Mouse (Mus musculus): ENCODE measurements around the gene Stx2. TPM values are rescaled to one million over a fixed set of nuclear protein-coding genes. Genes with fewer than 3 reads are reported as not detected.

Gene Stx2
- polyA plus RNA-seq (2014; fragmentation: Nextera tagmentation; extraction: Ambion mirVana) = 13.9 and 16.9 TPM in 2 replicates

DNA sequence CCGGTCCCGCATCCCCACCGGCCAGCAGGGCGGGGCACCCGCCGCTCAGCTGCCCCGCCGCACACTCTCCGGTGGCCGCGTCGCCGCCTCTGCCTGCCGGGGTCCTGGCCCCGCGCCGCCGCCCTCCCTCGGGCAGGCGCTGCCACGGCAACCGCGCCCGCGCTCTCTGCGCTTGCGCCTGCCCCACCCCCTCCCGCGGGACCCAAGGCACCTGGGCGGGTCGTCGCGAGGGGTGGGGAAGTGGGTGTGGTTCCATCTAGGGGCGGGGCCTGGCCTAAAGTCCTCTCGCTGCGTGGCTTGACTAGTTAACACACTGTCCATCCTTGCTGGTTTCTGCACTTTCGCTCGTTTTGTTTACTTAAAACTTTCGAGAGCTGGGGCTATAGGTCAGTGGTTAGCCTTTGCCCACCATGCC lies at the start of gene Stx2:
Gene Stx2 (minus strand): TSS at position 163 of the 415 bp plus-strand sequence.
- peak within 1 kb of the TSS; percentile 64 for H3K4me3 ChIP-seq (ENCODE audit: low read depth, low read length)
- H3K27me3 ChIP-seq (replicated peaks; ENCODE audit: control insufficient read depth, insufficient read depth, low read length) = no peaks in the 10 kb centered on the region
- ATAC-seq (peak; percentile 92), DNase-seq (ENCODE audit: low spot score) (peak; percentile 92)
- no peaks in the 10 kb centered on the region for H3K4me1 ChIP-seq (ENCODE audit: control insufficient read depth, insufficient read depth, low read length)
- H3K27ac ChIP-seq (ENCODE audit: low read depth, low read length) = peak within 1 kb of the TSS; percentile 44; the same call in 1 of the 2 replicates
- peak within 1 kb of the TSS; percentile 82 for H3K9ac ChIP-seq (ENCODE audit: low read length)
- H3K36me3 ChIP-seq (ENCODE audit: control insufficient read depth, insufficient read depth, low read length) = 0 out of 2 replicates have a peak, but pooled peaks cover 4% of the 10 kb centered on the region
- H3K4me2 ChIP-seq (ENCODE audit: low read length) = peak within 1 kb of the TSS; percentile 80
- H3K9me3 ChIP-seq (replicated peaks; ENCODE audit: control insufficient read depth, low read length) = no peaks in the 10 kb centered on the region
- 2% methylated on average over 39 of the region's 39 CpGs for WGBS

GRCm38 (mm10) chr5:129054675-129055284 lies 46.4 kb upstream of the Stx2 start:
- DNase-seq (ENCODE audit: low spot score) = no peak
- WGBS = 88% methylated on average over 9 of the region's 9 CpGs

GRCm38 (mm10) chr5:129052636-129053355 lies 44.4 kb upstream of the Stx2 start:
- peak overlapping the region; percentile 79 for H3K27ac ChIP-seq (ENCODE audit: low read depth, low read length)
- no peaks in the 10 kb centered on the region for H3K27me3 ChIP-seq (replicated peaks; ENCODE audit: control insufficient read depth, insufficient read depth, low read length)
- WGBS = 4% methylated on average over 20 of the region's 20 CpGs

More at GRCm38 (mm10) chr5:129054675-129055284, 46.4 kb upstream of the Stx2 start:
- Histone ChIP-seq H3K9ac (ENCODE audit: low read length) (no peak overlapping the region), H3K27ac (ENCODE audit: low read depth, low read length) (no peak overlapping the region), H3K36me3 (ENCODE audit: control insufficient read depth, insufficient read depth, low read length) (no peaks in the 10 kb centered on the region), H3K4me2 (ENCODE audit: low read length) (no peak overlapping the region), H3K27me3 (replicated peaks; ENCODE audit: control insufficient read depth, insufficient read depth, low read length) (no peaks in the 10 kb centered on the region), H3K9me3 (replicated peaks; ENCODE audit: control insufficient read depth, low read length) (no peaks in the 10 kb centered on the region), H3K4me1 (ENCODE audit: control insufficient read depth, insufficient read depth, low read length) (peaks cover 13% of the 10 kb centered on the region), H3K4me3 (ENCODE audit: low read depth, low read length) (no peak overlapping the region)
- ATAC-seq = no peak

GRCm38 (mm10) chr5:129051910-129052309 lies 43.5 kb upstream of the Stx2 start:
- Histone ChIP-seq H3K36me3 (ENCODE audit: control insufficient read depth, insufficient read depth, low read length) (no peaks in the 10 kb centered on the region), H3K4me1 (ENCODE audit: control insufficient read depth, insufficient read depth, low read length) (peaks cover 20% of the 10 kb centered on the region), H3K4me3 (ENCODE audit: low read depth, low read length) (no peak overlapping the region), H3K27ac (ENCODE audit: low read depth, low read length) (0 out of 2 replicates have a peak overlapping the region, but pooled peaks have one; percentile 14), H3K9me3 (replicated peaks; ENCODE audit: control insufficient read depth, low read length) (no peaks in the 10 kb centered on the region), H3K4me2 (ENCODE audit: low read length) (no peak overlapping the region), H3K9ac (ENCODE audit: low read length) (no peak overlapping the region), H3K27me3 (replicated peaks; ENCODE audit: control insufficient read depth, insufficient read depth, low read length) (no peaks in the 10 kb centered on the region)
- 91% methylated on average over 3 of the region's 3 CpGs for WGBS
- no peak for DNase-seq (ENCODE audit: low spot score)
- no peak for ATAC-seq

More at GRCm38 (mm10) chr5:129052636-129053355, 44.4 kb upstream of the Stx2 start:
- Histone ChIP-seq H3K4me2 (ENCODE audit: low read length) (peak overlapping the region; percentile 37), H3K4me1 (ENCODE audit: control insufficient read depth, insufficient read depth, low read length) (peaks cover 20% of the 10 kb centered on the region), H3K9ac (ENCODE audit: low read length) (peak overlapping the region; percentile 53), H3K36me3 (ENCODE audit: control insufficient read depth, insufficient read depth, low read length) (no peaks in the 10 kb centered on the region), H3K9me3 (replicated peaks; ENCODE audit: control insufficient read depth, low read length) (no peaks in the 10 kb centered on the region), H3K4me3 (ENCODE audit: low read depth, low read length) (no peak overlapping the region)
- peak; percentile 85 for DNase-seq (ENCODE audit: low spot score)
- ATAC-seq = peak; percentile 87

- ATAC-seq = peak; percentile 50; the same call in 1 of the 2 replicates
- H3K9ac ChIP-seq (ENCODE audit: low read length) = no peak overlapping the region
- no peaks in the 10 kb centered on the region for H3K9me3 ChIP-seq (replicated peaks; ENCODE audit: control insufficient read depth, low read length)
- H3K4me3 ChIP-seq (ENCODE audit: low read depth, low read length) = no peak overlapping the region
- H3K4me1 ChIP-seq (ENCODE audit: control insufficient read depth, insufficient read depth, low read length) = peaks cover 26% of the 10 kb centered on the region
- H3K27ac ChIP-seq (ENCODE audit: low read depth, low read length) = peak overlapping the region; percentile 66
- peak; percentile 93 for DNase-seq (ENCODE audit: low spot score)
- no peak overlapping the region for H3K4me2 ChIP-seq (ENCODE audit: low read length)
- no peaks in the 10 kb centered on the region for H3K27me3 ChIP-seq (replicated peaks; ENCODE audit: control insufficient read depth, insufficient read depth, low read length)
- 51% methylated on average over 9 of the region's 9 CpGs for WGBS
- H3K36me3 ChIP-seq (ENCODE audit: control insufficient read depth, insufficient read depth, low read length) = no peaks in the 10 kb centered on the region
Measured at GRCm38 (mm10) chr5:129049372-129049771, 41.0 kb upstream of the Stx2 start.

DNA sequence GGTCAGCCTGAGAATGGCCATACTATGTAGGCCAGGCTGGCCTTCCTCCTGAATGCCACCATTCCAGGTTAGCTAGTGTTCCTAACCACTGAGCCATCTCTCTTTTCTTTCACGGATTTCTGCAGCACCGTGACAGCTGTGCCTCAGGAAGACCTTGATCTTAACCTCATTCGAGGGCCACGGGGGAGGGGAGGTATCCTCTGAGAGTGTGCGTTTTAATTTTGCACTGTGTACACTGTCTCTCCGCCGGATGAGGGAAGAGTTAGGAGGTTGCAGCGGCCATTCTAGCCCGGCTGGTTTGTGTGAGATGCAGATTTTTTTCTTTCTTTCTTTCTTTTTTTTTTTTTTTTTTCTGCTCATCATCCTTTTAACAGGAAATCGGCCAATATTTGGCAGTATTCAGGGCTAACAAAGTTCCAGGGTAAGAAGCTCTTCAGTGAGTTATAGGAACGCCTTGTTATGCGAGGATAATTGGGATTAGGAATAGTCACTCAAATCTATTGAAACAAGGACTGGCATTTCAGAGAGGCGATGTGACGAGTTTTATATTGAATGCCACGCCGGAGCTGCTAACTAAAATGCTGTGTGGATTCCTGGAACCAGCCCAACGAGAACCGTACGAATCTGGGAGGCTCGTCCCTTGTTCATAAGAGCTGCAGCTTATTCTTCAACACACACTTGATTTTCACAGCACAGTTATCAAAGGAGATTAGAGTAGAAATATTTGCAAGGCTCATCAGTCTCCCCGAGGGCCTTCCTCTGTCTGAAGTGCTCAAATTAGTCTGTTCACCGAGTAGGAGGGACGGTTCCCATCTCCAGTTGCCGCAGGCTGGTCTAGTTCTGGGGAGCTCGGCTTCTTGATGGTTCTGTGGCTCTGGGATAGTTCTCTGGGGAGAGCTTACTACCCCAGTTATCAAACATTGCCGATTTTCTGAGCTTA lies 37.5 kb upstream of the Stx2 start:
- peak; percentile 30; the same call in 1 of the 2 replicates for ATAC-seq
- no peaks in the 10 kb centered on the region for H3K27me3 ChIP-seq (replicated peaks; ENCODE audit: control insufficient read depth, insufficient read depth, low read length)
- peak overlapping the region; percentile 32; the same call in 1 of the 2 replicates for H3K9ac ChIP-seq (ENCODE audit: low read length)
- H3K4me3 ChIP-seq (ENCODE audit: low read depth, low read length) = no peak overlapping the region
- peak overlapping the region; percentile 81 for H3K27ac ChIP-seq (ENCODE audit: low read depth, low read length)
- H3K4me2 ChIP-seq (ENCODE audit: low read length) = peak overlapping the region; percentile 10; the same call in 1 of the 2 replicates
- peaks cover 13% of the 10 kb centered on the region for H3K4me1 ChIP-seq (ENCODE audit: control insufficient read depth, insufficient read depth, low read length)
- peak; percentile 69 for DNase-seq (ENCODE audit: low spot score)
- no peaks in the 10 kb centered on the region for H3K36me3 ChIP-seq (ENCODE audit: control insufficient read depth, insufficient read depth, low read length)
- 14% methylated on average over 26 of the region's 26 CpGs for WGBS
- H3K9me3 ChIP-seq (replicated peaks; ENCODE audit: control insufficient read depth, low read length) = no peaks in the 10 kb centered on the region

DNA sequence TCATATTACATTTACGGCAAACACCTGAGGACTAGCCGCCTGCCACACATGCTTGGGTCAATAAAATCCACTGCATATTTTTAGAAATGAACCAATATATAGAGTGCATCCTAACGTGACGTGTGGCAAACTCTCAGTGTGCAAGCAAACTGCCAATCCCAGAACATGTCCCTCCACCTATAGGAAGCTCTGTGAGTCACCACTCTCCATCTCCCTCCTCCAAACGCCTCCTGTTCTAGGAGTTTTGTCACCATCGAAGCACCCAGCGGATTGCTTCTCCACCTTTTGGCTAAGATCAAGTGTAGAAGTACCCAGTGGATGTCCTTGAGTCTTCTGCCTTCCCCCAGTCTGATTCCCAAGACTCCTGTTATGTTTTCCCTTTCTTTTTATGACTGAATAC lies 29.4 kb upstream of the Stx2 start:
- Histone ChIP-seq H3K9me3 (replicated peaks; ENCODE audit: control insufficient read depth, low read length) (no peaks in the 10 kb centered on the region), H3K4me3 (ENCODE audit: low read depth, low read length) (no peak overlapping the region), H3K4me1 (ENCODE audit: control insufficient read depth, insufficient read depth, low read length) (no peaks in the 10 kb centered on the region), H3K9ac (ENCODE audit: low read length) (no peak overlapping the region), H3K36me3 (ENCODE audit: control insufficient read depth, insufficient read depth, low read length) (no peaks in the 10 kb centered on the region), H3K4me2 (ENCODE audit: low read length) (no peak overlapping the region), H3K27ac (ENCODE audit: low read depth, low read length) (no peak overlapping the region), H3K27me3 (replicated peaks; ENCODE audit: control insufficient read depth, insufficient read depth, low read length) (no peaks in the 10 kb centered on the region)
- DNase-seq (ENCODE audit: low spot score) (no peak), ATAC-seq (no peak)
- 89% methylated on average over 7 of the region's 7 CpGs for WGBS

- Histone ChIP-seq H3K4me1 (ENCODE audit: control insufficient read depth, insufficient read depth, low read length) (no peaks in the 10 kb centered on the region), H3K27me3 (replicated peaks; ENCODE audit: control insufficient read depth, insufficient read depth, low read length) (no peaks in the 10 kb centered on the region), H3K4me2 (ENCODE audit: low read length) (no peak overlapping the region), H3K27ac (ENCODE audit: low read depth, low read length) (no peak overlapping the region), H3K9ac (ENCODE audit: low read length) (no peak overlapping the region), H3K9me3 (replicated peaks; ENCODE audit: control insufficient read depth, low read length) (no peaks in the 10 kb centered on the region), H3K36me3 (ENCODE audit: control insufficient read depth, insufficient read depth, low read length) (no peaks in the 10 kb centered on the region), H3K4me3 (ENCODE audit: low read depth, low read length) (no peak overlapping the region)
- WGBS = 91% methylated on average over 5 of the region's 5 CpGs
- DNase-seq (ENCODE audit: low spot score) (no peak), ATAC-seq (no peak)
Measured at GRCm38 (mm10) chr5:129036678-129037077, 28.3 kb upstream of the Stx2 start.

All from forebrain, embryonic 14.5 days (tissue).